Mouse (Mus musculus) ES-E14 (cell line): Measurements from ENCODE around the gene Robo4. TPM values are rescaled to one million over a fixed set of nuclear protein-coding genes. Genes with fewer than 3 reads are reported as not detected.

Source experiments
- DNase-seq: peaks from one replicate; pipeline ENCODE4 v3.0.0-alpha.2; 2013; ENCODE audit warnings: low read depth, low spot score
- H3K27ac ChIP-seq: 2 replicates; pipeline ENCODE4 v1.5.1; 2012; ENCODE audit warnings: low read depth, mild to moderate bottlenecking, low read length, moderate library complexity, mixed read lengths; ENCODE audit not compliant: poor library complexity, insufficient read depth, severe bottlenecking
- H3K36me3 ChIP-seq: 2 replicates; pipeline ENCODE4 v1.6.1; 2012; ENCODE audit warnings: mild to moderate bottlenecking, low read length, moderate library complexity, mixed read lengths; ENCODE audit not compliant: control insufficient read depth, poor library complexity, insufficient read depth, severe bottlenecking
- H3K4me1 ChIP-seq, 2 experiments: fragments of 150-350 bp in 1 of 2; sonication (generic) in 1 of 2; 2 replicates each; pipeline ENCODE4 v1.6.1; 2012; ENCODE audit warnings: low read length in 2 of 2, mild to moderate bottlenecking in 1 of 2, mixed read lengths in 1 of 2; ENCODE audit not compliant: control insufficient read depth in 2 of 2, insufficient read depth in 2 of 2, poor library complexity in 1 of 2
- H3K4me3 ChIP-seq, 2 experiments: fragments of 150-350 bp in 1 of 2; sonication (generic) in 1 of 2; 2 replicates each; pipeline ENCODE4 v1.5.1; 2012; ENCODE audit warnings: low read length in 2 of 2, low read depth in 1 of 2, mild to moderate bottlenecking in 1 of 2, mixed read lengths in 1 of 2; ENCODE audit not compliant: insufficient read depth in 1 of 2, poor library complexity in 1 of 2, severe bottlenecking in 1 of 2
- H3K9ac ChIP-seq: 2 replicates; pipeline ENCODE4 v1.6.1; 2012; ENCODE audit warnings: low read depth, mild to moderate bottlenecking, low read length, mixed read lengths; ENCODE audit not compliant: poor library complexity, insufficient read depth, severe bottlenecking
- H3K9me3 ChIP-seq: fragments of 150-350 bp; sonication (generic); 2 replicates; pipeline ENCODE4 v1.6.1; 2012; ENCODE audit warnings: low read depth, mild to moderate bottlenecking, low read length; ENCODE audit not compliant: control insufficient read depth, insufficient read depth
- CHD2 ChIP-seq: IDR thresholded peaks from 2 replicates; pipeline ENCODE4 v1.6.1; 2014; ENCODE audit warnings: mild to moderate bottlenecking, low read depth, low read length, inconsistent platforms
- HCFC1 ChIP-seq: IDR thresholded peaks from 2 replicates; pipeline ENCODE4 v1.6.1; 2012; ENCODE audit warnings: low read length, inconsistent platforms, borderline replicate concordance; ENCODE audit not compliant: insufficient read depth
- MAFK ChIP-seq: IDR thresholded peaks from 2 replicates; pipeline ENCODE4 v1.6.1; 2014; ENCODE audit warnings: mild to moderate bottlenecking, low read depth, low read length, inconsistent platforms; ENCODE audit not compliant: insufficient read depth
- ZC3H11A ChIP-seq: IDR thresholded peaks from 2 replicates; pipeline ENCODE4 v1.6.1; 2012; ENCODE audit warnings: low read depth, mild to moderate bottlenecking, inconsistent platforms, low read length, borderline replicate concordance
- ZNF384 ChIP-seq: IDR thresholded peaks from 2 replicates; pipeline ENCODE4 v1.6.1; 2012; ENCODE audit warnings: low read depth, low read length, inconsistent platforms
- in situ Hi-C, 2 experiments: fragments of 600-800 bp; cut with MboI; formaldehyde crosslinking; loops; one replicate each; pipeline ENCODE4 v1.15.1; 2025; ENCODE audit warnings: low sequenced_read_pairs in 2 of 2, inconsistent platforms in 1 of 2; ENCODE audit not compliant: unreplicated experiment in 2 of 2
- total RNA-seq: library from RNA; depleted of rRNA; stranded (reverse); fragments of 300-350 nt; gene quantifications from 2 replicates; pipeline ENCODE4 v1.2.3, GENCODE M21; 2012

Robo4 gene
- total RNA-seq, 1 experiment: 11.2 TPM

DNA sequence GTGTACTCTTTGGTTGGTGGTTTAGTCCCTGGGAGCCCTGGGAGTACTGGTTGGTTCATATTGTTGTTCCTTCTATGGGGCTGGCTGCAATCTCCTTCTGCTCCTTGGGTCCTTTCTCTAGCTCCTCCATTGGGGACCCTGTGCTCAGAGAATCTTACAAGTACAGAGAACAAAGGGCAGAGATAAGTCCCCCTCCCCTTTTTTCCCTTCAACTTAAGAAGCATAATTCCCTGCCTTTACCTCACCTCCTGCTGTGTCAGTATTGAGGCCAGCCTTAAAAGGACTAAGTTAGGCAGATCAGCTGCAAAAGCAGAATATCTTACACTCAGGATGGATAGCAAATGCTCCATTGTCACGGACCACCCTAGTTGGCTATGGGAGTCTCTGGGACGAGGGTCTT is 9.6 kb upstream of the Robo4 start:
- peak overlapping the region; percentile 42; the same call in 1 of the 2 replicates for H3K27ac ChIP-seq

DNA sequence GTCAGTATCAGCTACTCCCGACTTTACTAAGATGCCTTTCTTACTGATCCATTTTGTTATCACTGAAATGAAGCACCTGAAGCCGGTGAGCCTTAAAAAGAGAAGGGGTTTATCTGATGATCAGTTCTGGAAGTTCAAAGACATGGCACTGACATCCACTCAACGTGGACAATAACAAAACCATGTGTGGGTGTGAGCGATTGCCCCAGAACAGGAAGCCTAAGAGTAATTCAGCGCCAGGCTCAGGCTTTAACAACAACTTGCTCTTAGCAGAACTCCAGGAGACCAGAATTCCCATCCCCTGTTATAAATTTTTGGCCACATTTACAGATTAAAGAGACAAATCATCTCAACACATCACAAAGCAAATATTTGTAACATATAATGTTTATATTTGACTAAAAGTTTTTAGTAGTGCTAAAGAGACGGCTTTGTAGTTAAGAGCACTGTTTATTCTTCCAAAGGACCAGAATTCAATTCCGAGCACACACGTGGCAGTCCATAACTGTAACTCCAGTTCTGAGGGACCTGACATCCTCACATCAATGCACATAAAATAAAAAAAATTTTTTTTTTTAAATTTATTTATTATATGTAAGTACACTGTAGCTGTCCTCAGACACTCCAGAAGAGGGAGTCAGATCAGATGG is 8.1 kb upstream of the Robo4 start:
- no peaks in the 10 kb centered on the region for H3K9me3 ChIP-seq
- H3K4me1 ChIP-seq: peaks cover 6 to 20% of the 10 kb centered on the region in 2 experiments
- H3K27ac ChIP-seq: no peak overlapping the region
- no peaks in the 10 kb centered on the region for H3K36me3 ChIP-seq
- in situ Hi-C loops: no loop called here
- H3K4me3 ChIP-seq: no peak overlapping the region
- DNase-seq: no peak
- TF ChIP-seq ZNF384 (no peak), CHD2 (no peak)
- H3K9ac ChIP-seq: no peak overlapping the region

More for the DNA sequence above, 9.6 kb upstream of the Robo4 start:
- Histone ChIP-seq H3K4me3 (no peak overlapping the region), H3K9ac (no peak overlapping the region), H3K4me1 (peaks cover 9 to 21% of the 10 kb centered on the region in 2 experiments), H3K36me3 (no peaks in the 10 kb centered on the region), H3K9me3 (no peaks in the 10 kb centered on the region)
- in situ Hi-C loops: no loop called here
- no peak for DNase-seq
- TF ChIP-seq ZNF384 (no peak), CHD2 (no peak), HCFC1 (no peak), ZC3H11A (no peak), MAFK (no peak)

DNA sequence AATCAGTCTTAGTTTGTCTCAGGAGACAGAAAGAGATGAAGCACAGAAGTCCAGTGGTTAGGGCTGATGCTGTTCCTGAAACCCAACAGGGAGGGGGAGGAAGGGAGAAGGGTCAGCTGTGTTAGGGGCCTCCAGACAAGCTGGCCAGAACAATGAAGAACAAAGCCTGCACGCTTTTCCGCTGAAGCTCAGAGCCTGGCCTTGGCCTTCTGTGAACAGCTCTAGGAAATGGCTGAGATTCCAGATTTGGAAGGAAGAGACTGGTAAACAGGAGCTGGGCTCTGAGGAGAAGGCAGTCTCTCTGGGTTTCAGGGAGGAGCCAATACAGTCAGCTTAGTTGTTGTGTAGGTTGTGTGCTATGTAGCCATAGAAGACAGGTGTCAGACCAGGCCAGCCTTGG is 1.1 kb upstream of the Robo4 start:
- H3K9me3 ChIP-seq: no peaks in the 10 kb centered on the region
- H3K27ac ChIP-seq: no peak overlapping the region
- no peak for DNase-seq
- in situ Hi-C loops: loop anchor here (25.0 kb wide), 3 partner anchors 212 to 537 kb away; partner anchors contain the start of genes Olfr878 (in 1 of the 2) and Spa17 (in 1 of the 2)
- H3K36me3 ChIP-seq: no peaks in the 10 kb centered on the region
- peaks cover 0 to 8% of the 10 kb centered on the region in 2 experiments; a peak in 2 of 4 replicates for H3K4me1 ChIP-seq
- no peak overlapping the region for H3K9ac ChIP-seq
- no peak overlapping the region for H3K4me3 ChIP-seq
- no peak for TF ChIP-seq MAFK

DNA sequence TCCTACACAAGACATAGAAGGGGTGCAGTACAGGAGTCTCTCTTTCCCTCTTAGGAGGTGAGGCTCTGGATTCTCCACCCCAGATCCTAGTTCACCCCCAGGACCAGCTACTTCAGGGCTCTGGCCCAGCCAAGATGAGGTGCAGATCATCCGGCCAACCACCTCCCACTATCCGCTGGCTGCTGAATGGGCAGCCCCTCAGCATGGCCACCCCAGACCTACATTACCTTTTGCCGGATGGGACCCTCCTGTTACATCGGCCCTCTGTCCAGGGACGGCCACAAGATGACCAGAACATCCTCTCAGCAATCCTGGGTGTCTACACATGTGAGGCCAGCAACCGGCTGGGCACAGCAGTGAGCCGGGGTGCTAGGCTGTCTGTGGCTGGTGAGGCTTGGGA is 804 bp downstream of the Robo4 start:
- in situ Hi-C loops: loop anchor here (25.0 kb wide), 3 partner anchors 210 to 535 kb away; partner anchors contain the start of genes Olfr878 (in 1 of the 2) and Spa17 (in 1 of the 2)
- H3K4me3 ChIP-seq: no peak overlapping the region; a peak in 1 of 4 replicates
- peaks cover 0 to 8% of the 10 kb centered on the region in 2 experiments; a peak in 2 of 4 replicates for H3K4me1 ChIP-seq

DNA sequence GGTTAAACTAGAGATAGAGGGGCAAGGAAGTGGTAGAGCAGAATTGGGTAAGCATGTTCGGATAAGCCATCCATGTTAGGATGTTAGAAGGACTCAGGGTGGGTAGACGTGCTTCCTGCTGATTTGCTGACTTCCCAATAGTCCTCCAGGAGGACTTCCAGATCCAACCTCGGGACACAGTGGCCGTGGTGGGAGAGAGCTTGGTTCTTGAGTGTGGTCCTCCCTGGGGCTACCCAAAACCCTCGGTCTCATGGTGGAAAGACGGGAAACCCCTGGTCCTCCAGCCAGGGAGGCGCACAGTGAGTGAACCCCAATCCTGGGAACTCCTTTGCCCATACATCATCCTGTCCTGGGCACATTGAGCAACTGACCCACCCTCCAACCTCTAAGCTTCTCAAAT is 1.3 kb downstream of the Robo4 start:
- no peak overlapping the region for H3K27ac ChIP-seq
- no peaks in the 10 kb centered on the region for H3K9me3 ChIP-seq
- TF ChIP-seq ZC3H11A: no peak
- TF ChIP-seq CHD2: no peak
- no peak for TF ChIP-seq HCFC1
- TF ChIP-seq MAFK: no peak
- no peak for TF ChIP-seq ZNF384
- no peak for DNase-seq
- no peaks in the 10 kb centered on the region for H3K36me3 ChIP-seq
- in situ Hi-C loops: loop anchor here (25.0 kb wide), 3 partner anchors 209 to 534 kb away; partner anchors contain the start of genes Olfr878 (in 1 of the 2) and Spa17 (in 1 of the 2)
- H3K9ac ChIP-seq: no peak overlapping the region
- H3K4me3 ChIP-seq: no peak overlapping the region
- peaks cover 0 to 8% of the 10 kb centered on the region in 2 experiments; a peak in 2 of 4 replicates for H3K4me1 ChIP-seq

More for the DNA sequence above, 804 bp downstream of the Robo4 start:
- no peaks in the 10 kb centered on the region for H3K9me3 ChIP-seq
- H3K27ac ChIP-seq: no peak overlapping the region
- H3K9ac ChIP-seq: no peak overlapping the region
- no peaks in the 10 kb centered on the region for H3K36me3 ChIP-seq
- no peak for DNase-seq
- TF ChIP-seq ZC3H11A (no peak), CHD2 (no peak), ZNF384 (no peak), HCFC1 (no peak), MAFK (no peak)
